Mouse (Mus musculus) ES-Bruce4 (cell line): ENCODE results near the gene Mybpc2.

Source experiments
- CTCF ChIP-seq: IDR thresholded peaks from one replicate; pipeline ENCODE4 v1.8.1; 2011; ENCODE audit warnings: low read depth, low read length
- POLR2A ChIP-seq: IDR thresholded peaks from one replicate; pipeline ENCODE4 v1.8.1; 2011; ENCODE audit warnings: low read length; ENCODE audit not compliant: insufficient read depth

GRCm38 (mm10) chr7:44529518-44529917, 5.1 kb upstream of the Mybpc2 start:
- TF ChIP-seq POLR2A (no peak), CTCF (no peak)
